Mouse (Mus musculus): ENCODE results near the gene Clec4d. TPM values are rescaled to one million over a fixed set of nuclear protein-coding genes. Genes with fewer than 3 reads are reported as not detected.
"Not testable (repeated sequence)": the region's sequence is repeated elsewhere in the genome, so short reads cannot be mapped to it uniquely, and the experiment has no call there.

Gene Clec4d
- total RNA-seq, 2 experiments from 2014 or later, result not detected

DNA sequence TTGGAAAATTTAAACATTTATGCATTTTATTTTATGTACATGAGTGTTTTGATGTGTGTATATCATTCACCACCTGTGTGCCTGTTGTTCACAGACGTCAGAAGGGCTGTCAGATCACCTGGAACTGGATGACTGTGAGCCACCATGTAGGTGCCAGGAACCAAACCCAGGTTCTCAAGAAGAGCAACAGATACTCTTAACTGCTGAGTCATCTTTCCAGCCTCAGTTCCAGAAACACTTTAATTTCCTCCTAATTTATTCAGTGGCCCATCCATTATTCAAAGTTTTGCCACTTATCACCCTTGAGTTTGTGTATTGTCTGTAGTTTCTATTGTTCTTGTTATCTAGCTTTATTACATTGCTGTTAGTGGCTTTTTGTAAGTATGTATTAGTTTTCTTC, 34.8 kb downstream of the Clec4d start:
- DNase-seq (ENCODE audit: low spot score in 2 of 2), result no peak
- intact Hi-C loops (cut with DNase I), result no loop called here

DNA sequence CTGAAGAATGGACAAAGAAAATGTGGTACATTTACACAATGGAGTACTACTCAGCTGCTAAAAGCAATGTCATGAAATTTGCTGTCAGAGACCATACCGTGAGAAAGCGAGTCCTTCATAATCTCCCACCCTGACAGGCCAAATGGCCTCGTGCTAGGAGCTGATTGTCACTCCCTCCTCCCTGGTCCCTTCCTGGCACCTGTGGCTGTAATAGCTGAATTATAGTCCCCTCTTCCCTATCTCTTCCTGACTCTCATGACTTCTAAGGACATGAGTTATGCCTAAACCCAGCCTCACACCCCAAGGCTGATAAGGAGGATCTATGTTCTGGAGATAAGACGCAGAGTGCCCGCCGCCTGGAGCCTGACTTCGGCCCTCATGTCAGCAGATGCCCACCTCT, 44.4 kb downstream of the Clec4d start:
- DNase-seq (ENCODE audit: low spot score in 2 of 2); intact Hi-C loops (cut with DNase I): not testable (repeated sequence)

GRCm38 (mm10) chr6:123308033-123308432, 46.1 kb downstream of the Clec4d start, which contains the start of gene Vmn2r19:
TSS of gene Vmn2r19 (plus strand) at chr6:123308333.
- DNase-seq (ENCODE audit: low spot score in 2 of 2), result no peak
- intact Hi-C loops (cut with DNase I), result no loop called here

Other genes starting within 250 kb of the Clec4d start
- not detected for gene Clec4b1, start 212.1 kb upstream of the Clec4d start, total RNA-seq (2021)
- 1 to 10 TPM; 1.7 to 2.3 TPM for gene Clec4a2, start 155.7 kb upstream of the Clec4d start, total RNA-seq (2021)
- not detected for gene Clec4b2, start 89.2 kb upstream of the Clec4d start, total RNA-seq (2021)
- not detected for gene Clec4n, start 32.3 kb upstream of the Clec4d start, total RNA-seq (2021)
- not detected for gene Clec4e, start 27.8 kb downstream of the Clec4d start, total RNA-seq (2021)
- not detected for gene Vmn2r19, start 46.2 kb downstream of the Clec4d start, total RNA-seq (2021)
- gene Vmn2r20, start 156.0 kb downstream of the Clec4d start, total RNA-seq (2021), result not detected

Data from left cerebral cortex, postnatal 14 days (tissue).